Mouse (Mus musculus): ENCODE measurements at regions not wholly inside any gene's neighbourhood (a gene's known extent, or its start where the extent isn't known, plus 50 kb on each side); places are given as distances from the start of the nearest gene placed in this dataset.
"Not testable (repeated sequence)": the region's sequence is repeated elsewhere in the genome, so short reads cannot be mapped to it uniquely, and the experiment has no call there.

GRCm38 (mm10) chr6:37815218-37815617, 55.4 kb upstream of the Trim24 start:
- DNase-seq; intact Hi-C loops (cut with DNase I): not testable (repeated sequence)
